Mouse (Mus musculus): Measurements from ENCODE around the gene Prss41.
"Not testable (repeated sequence)": the region's sequence is repeated elsewhere in the genome, so short reads cannot be mapped to it uniquely, and the experiment has no call there.

The Prss41 gene

DNA sequence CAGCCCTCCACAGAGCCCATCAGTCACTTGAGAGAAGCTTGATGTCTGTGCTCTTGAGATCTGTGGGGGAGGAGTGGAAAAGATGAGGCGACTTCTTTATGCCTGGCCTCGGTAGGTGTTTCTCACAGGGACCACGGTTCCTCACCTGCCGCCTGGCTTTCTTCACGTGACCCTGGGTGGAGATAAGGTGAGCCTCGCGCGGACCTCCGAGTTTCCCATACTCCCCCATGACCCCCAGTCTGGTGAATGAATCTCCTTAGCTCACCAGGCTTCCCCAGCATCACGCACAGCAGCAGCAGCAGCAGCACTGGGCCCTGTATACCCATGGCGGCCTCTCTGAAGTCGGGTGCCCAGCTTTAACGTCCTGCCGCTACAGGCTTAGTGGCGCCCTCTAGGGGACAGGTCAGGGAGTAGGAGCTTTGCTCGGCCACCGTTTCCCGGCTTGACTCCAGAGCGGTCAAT is at the start of gene Prss41, which contains the start of gene Prss32:
Gene Prss41 (minus strand): TSS at position 361 of the 462 bp plus-strand sequence.
Gene Prss32 (plus strand): TSS at position 44 of the 462 bp plus-strand sequence.
- DNase-seq (ENCODE audit: low spot score in 2 of 2) = no peak

DNA sequence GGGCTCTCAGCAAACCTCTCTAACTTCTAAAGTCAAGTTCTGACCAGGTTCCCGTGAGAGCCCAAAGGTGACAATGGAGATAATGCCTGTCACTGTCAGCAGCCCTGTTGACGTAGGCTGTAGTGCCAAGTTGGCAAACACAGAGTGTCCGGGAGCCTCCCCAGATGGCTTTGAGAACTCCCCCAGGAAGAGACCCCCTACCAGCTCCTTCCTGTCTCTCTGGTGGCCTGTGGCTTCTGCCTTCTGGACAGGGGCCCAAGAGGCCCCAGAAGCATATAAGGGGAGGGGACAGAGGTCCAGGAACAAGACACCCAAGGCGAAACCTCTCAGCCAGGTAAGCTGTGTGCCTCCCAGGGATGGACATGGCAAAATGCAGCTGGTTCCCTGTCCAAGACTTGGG is 36.6 kb upstream of the Prss41 start, which contains the start of the genes Dcpp1 and Dcpp2:
Gene Dcpp1 (plus strand): TSS at position 301 of the 400 bp plus-strand sequence.
Gene Dcpp2 (plus strand): TSS at position 305 of the 400 bp plus-strand sequence.
- DNase-seq (ENCODE audit: low spot score in 2 of 2) = not testable (repeated sequence)

DNA sequence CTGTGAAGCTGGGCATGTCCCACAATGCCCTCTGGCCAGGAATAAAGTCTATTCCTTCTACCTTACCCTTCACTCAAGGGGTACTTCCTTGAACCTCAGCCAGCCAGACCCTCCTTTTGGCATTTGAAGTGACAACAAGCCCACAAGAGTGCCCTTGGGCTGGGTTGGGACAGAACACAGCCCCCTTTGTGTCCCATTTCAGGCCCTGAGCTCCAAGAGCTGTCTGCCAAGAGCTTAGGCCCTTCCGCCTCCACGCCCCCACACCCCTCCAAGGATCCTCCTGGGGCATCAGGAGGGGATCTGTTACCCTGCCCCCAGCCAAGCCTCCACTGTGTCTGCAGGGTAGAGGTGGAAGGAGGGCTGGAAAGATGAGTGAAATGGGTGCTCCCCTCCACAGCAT is 33.2 kb upstream of the Prss41 start:
- peak in 1 of 2 experiments; percentile 33 for DNase-seq (ENCODE audit: low spot score in 2 of 2)

DNA sequence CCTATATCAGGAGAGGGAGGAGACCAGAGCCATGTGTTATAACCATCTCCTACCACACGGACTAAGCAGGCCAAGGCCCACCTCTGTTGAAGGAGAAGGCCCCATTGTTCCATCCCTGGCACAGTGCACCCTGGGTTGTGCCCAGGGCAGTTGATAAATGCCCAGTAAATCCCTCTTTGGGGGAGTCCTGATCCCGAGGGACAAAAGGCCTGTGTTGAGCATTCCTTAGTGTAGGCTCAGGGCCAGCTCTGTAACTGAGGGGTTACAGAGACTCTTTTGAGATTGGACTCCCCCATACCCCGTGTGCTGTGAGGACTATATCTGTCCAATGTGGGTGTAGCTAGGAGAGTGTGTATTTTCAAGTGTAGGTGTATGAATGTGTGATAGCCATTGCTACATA is 32.8 kb upstream of the Prss41 start:
- no peak for DNase-seq (ENCODE audit: low spot score in 2 of 2)

DNA sequence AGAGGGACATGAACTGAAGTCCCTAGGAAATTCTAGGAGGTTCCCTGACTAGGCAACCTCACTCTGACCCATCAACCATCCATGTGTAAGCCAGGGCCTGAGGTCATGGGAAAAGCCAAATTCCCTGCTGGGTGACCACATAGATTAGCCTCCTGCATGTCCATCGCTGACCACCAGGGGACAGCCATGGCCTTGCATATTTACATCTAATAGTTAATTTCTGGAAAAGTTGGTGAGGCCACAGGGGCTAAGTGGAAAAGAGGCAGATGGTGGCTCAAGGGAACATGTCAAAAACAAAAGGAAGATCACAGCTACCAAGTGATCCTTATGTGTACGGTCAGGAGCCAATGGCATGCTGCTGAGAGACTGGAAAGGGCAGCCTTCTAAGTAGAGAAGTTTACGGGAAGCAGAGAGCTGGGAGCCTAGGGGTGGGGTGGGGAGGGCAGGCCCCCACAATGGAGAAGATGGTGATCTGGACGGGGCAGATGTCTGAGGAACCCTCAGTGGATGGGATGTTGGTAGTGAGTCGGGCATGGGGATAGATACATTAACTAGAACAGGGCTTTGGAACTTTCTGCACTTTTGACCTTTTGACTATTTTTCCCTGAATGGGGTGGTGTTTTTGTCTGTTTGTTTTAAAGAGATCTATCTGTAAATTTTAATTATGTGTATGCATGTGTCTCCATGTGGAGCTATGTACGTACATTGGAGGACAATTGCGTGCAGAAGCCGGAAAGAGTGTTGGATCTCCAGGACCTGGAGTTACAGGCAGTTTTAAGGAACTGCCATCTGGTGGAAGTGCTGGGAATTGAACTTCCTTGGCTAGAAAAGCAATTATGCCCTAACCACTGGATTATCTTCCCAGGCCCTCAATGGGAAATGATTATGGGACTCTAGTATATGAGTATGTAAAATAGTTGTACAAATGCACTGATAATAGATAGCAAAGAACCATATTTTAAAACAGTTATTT is 30.2 kb upstream of the Prss41 start:
- no peak for DNase-seq (ENCODE audit: low spot score in 2 of 2)

DNA sequence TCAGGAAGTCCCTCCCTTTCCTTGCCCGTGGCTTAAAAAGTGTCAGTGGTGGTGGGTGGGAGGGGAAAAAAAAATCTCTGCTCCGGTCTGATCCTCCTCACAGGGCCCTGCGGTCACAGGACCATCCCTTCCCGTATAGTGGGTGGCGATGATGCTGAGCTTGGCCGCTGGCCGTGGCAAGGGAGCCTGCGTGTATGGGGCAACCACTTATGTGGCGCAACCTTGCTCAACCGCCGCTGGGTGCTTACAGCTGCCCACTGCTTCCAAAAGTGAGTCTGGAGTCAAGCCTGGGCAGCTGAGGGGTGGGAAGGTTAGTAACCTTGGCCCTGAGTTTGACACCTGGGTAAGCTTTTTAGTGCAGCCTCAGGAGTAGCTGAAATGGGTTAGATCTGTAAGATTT is 24.5 kb upstream of the Prss41 start:
- DNase-seq (ENCODE audit: low spot score in 2 of 2) = no peak

DNA sequence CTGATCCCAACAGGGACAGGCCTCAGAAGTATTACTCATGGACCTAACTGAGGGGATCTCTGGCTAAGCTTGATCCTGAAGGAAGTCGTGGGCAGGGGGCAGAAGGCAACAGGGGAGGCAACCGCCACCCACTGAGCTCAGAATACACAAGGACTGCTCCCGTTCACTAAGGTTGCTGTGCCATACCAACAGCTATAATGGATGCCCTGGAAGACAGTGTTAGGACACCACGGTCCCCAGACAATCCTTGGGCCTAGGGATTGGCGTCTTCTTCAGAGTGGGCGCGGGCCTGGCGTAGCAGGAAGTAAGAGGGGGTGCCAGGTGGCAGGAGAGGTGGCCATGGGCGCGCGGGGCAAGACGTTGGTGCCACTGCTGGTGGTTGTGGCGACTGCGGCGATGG is 23.8 kb upstream of the Prss41 start, which contains the start of gene Prss21:
Gene Prss21 (plus strand): TSS at position 301 of the 400 bp plus-strand sequence.
- DNase-seq (ENCODE audit: low spot score in 2 of 2) = no peak

DNA sequence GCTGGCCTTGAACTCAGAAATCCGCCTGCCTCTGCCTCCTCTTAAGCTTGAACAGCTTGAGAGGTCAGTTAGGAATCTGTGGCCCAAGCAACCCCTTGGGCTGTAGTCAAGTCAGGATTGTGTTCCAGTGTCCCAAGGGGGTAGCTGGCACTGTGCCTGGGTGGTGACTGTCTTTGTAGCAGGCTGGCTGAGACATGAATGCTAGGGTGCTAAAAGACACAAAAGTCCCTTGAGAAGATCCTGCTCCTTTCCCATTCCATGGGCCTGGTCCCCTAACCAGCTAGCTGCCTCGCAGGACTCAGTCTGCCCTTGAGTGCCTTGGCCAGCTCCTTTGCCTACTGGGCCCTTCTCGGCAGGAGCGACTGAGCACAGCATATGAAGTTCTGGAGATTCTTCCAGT is 19.0 kb upstream of the Prss41 start:
- no peak for DNase-seq (ENCODE audit: low spot score in 2 of 2)

DNA sequence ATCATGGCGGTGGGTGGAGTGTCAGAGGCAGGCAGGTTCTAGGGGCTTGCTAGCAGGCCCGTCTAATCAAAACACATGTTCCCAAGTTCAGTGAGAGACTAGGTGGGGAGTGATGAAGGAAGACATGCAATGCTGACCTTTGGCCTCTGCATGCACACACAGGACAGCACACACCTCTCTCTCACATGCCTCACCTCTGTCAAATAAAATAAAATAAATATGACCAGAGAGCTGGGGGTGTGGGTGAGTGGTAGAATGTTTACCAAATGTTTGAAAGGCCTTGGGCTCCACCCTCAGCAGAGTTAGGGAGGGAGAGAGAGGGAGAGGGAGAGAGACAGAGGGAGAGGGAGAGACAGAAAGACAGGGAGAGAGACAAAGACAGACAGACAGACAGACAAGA is 13.9 kb upstream of the Prss41 start:
- no peak for DNase-seq (ENCODE audit: low spot score in 2 of 2)

DNA sequence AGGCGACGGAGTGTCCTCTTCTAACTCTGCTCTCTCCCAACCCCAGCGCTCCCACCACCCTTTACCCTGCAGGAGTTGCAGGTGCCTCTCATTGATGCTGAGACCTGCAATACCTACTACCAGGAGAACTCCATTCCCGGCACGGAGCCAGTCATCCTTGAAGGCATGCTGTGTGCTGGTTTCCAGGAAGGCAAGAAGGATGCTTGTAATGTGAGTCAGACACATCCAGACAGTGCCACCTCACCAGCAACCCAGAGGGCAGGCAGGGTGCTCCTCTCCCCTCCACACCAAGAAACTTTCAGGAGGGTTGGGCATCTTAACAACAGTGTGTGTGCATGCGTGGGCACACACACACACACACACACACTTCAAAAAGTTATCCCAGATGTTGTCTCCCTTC is 13.2 kb upstream of the Prss41 start:
- DNase-seq (ENCODE audit: low spot score in 2 of 2) = no peak

DNA sequence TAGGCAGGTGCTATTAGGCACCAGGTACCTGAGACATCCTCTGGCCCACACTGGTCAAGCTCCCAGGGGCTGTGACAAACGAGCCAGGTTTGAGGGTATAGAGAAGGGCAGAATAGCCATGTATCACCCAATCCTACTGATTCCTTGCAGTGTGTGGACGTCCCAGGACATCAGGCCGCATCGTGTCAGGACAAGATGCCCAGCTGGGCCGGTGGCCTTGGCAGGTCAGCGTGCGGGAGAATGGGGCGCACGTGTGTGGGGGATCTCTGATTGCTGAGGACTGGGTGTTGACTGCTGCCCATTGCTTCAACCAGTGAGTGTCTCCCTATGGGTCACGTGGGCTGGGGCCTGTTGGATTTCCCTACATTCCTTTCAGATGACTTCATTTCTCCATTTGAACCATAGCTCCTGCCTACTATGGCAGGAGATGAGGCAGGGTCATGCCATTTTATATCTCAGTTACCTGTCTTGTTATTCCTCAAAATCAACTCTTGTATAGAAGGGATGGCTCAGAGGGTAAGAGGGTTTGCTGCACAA is 10.3 kb upstream of the Prss41 start:
- DNase-seq (ENCODE audit: low spot score in 2 of 2) = no peak

DNA sequence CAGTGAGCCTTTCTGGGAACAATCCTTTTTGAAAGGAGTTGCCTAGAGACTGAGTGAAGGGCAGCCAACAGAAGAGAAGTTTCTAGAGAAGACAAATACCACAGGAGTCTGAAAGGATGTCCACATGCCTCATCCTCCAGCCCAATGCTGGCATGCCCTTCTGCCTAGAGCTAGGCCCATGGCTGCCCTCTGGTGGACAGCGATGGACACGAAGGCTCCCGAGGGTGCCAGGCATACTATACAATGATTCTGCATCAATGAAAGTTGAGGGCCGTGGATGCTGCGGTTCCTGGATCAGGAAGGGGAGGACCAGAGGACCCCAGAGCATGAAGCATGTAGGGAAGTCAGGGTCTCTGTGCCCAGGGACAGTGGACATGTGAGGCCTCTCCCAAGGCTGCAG is 9.3 kb upstream of the Prss41 start:
- DNase-seq (ENCODE audit: low spot score in 2 of 2) = no peak

DNA sequence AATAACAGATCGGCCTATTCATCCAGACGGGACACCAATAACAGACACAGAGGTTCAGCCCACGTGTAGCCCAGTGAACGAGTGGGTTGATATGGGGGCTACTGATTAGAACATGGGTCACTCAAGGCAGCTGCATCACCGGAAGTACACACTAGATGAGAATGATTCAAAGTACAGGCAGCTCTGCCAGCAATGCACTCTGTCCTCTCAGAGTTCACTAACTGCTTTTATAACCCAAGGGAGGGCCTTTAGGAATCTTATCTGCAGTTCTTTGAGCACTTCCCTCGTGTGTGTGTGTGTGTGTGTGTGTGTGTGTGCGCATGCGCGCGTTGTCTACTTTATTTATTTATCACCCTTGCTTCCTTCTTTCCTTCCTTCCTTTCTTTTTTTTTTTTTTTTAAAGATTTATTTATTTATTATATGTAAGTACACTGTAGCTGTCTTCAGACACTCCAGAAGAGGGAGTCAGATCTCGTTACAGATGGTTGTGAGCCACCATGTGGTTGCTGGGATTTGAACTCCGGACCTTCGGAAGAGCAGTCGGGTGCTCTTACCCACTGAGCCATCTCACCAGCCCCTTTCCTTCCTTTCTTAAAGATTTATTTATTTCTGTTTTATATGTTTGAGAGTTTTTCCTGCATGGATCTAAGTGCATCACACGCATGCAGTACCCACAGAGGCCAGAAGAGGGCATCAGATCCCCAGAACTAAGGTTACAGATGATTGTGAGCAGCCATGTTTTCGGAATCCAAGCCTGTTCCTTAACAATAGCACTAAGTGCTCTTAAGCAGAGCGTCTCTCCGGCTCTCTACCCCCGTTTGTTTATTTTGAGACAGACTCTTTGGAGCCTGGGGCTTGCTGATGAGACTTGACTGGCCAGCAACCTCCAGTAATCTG is 7.1 kb upstream of the Prss41 start:
- peak in 1 of 2 experiments; percentile 55 for DNase-seq (ENCODE audit: low spot score in 2 of 2)

DNA sequence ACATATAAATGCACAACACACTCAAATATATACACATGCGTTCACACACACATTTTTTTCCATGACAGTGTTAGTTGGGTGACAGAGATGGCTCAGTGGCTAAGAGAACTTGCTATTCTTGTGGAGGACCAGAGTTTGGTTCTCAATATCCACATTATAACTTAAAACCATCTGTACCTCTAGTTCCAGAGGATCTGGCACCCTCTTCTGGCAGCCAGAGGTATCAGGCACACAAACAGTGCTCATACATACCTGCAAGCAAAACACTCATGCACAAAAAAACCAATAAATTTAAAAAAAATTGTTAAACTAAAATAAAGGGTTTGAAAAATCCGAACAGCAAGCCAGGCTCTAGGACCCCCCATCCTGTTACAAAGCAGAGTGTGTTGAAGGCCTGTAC is 6.1 kb upstream of the Prss41 start:
- DNase-seq (ENCODE audit: low spot score in 2 of 2) = no peak

DNA sequence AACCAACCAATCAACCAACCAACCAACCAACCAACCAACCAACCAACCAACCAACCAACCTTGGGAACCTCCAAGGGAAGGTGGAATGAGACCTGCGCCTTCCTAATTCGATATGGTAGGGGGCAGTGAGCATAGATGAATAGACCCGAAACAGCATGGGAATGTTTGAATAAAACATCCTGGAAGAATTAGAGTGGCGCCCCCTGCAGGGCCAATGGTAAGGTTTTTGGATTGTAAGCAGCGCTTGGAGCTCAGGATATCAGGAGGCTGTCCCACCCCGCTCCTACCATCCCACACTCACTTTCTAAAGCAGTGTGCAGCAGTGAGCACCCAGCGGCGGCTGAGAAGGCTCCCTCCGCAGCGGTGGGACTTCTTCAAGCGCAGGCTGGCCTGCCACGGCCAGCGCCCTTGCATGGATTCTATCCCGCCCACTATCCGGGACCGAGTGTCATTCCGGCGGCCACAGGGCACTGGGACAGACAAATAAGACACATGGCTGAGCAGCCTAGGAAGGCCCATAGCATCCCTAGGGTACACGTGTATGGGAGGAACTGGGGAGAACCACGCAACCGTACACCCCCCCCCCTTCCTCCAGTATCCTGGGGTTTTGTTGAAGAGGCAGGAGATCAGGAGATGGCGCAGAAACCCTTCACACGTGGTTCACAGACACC is 696 bp downstream of the Prss41 start:
- DNase-seq (ENCODE audit: low spot score in 2 of 2) = no peak

DNA sequence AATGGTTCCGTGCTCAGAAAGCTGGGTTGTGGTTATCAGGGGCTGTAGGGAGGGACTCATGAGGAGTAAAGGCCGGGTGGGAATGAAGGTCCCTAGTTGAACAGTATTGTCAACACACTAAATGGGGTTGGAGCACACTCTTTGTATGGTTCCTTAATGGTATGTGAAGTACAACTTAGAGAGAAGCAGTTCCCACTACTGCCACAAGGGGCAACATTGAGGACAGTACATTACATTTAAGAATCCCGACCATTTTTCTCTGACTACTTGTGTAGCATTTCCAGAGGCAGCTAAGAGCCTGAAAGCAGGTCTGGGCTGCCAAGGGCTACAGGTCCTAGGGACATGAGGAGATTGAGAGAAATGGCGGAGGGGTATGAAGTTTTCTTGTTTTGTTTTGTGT is 2.8 kb downstream of the Prss41 start:
- no peak for DNase-seq (ENCODE audit: low spot score in 2 of 2)

DNA sequence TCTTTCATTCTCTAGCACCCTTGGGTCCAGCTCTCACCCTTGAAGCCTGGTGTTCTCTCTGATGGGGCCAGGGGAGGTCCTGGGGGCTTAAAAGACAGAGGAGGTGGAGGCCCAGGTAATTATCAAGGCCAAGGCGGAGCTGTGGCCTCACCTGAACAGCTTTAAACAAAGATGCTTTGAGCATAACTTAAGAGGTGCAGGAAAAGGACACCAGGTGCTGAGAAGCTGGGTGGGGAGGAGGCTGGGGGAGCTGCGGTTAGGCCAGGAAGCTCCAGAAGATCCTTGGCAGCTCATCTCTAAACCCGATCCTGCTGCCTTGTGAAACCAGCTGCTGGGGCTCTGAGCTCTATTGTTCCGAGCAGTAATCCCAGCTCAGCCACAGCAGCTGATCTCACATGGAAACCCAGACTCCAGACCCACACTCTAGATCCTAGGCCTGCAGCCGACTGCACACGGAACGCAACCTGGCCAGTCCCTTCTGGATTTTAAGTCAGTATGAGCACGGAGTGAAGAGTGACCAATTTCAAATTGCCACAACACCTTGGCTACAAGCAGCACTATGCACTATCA is 7.9 kb downstream of the Prss41 start, which contains the start of gene Prss33:
Gene Prss33 (minus strand): TSS at position 51 of the 570 bp plus-strand sequence.
- DNase-seq (ENCODE audit: low spot score in 2 of 2) = no peak

DNA sequence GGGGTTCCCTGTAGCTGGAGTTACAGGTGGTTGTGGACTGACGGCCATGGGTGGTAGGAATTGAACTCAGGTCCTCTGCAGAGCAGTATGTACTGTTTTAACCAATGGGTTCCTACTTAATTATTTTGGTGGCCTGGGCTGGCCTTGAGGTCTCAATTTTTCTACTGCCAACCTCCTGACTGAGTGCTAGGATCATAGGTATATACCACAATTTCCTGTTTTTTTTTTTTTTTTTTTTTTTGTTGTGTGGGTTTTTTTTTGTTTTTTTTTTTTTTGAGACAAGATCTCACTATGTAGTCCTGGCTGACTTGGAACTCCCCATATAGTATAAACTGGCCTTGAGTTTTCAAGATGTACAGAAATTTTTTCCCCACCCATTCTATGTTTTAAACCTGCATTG is 12.8 kb downstream of the Prss41 start:
- DNase-seq (ENCODE audit: low spot score in 2 of 2) = no peak

DNA sequence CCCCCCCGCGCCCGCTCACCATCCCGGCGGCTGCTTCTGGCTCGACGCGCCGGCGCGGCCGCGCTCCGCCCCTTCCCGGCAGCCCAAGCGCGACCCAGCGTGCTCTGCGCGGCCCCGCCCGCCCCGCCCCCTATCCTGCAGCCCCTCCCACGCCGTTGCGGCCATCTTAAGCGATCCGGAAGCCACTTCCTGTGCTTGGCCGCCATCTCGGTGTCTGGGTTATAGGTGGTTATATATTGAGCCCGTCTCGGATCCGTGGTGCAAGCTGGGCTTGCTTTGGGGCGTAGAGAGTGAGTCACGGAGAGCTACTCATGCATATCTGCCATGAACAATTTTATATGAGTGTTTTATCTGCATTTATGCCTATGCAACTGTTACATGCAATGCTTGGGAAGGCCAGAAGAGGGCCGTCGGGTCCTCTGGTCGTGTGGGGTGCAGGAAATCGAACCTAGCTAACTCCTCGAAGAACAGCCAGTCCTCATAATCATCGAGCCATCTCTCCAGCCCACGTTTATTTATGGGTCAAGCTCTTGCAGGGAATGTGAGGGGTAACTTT is 14.8 kb downstream of the Prss41 start, which contains the start of gene Elob:
Gene Elob (minus strand): TSS at position 73 of the 556 bp plus-strand sequence.
- DNase-seq (ENCODE audit: low spot score in 2 of 2) = peak; percentile 80 to 81
